Mouse (Mus musculus) kidney, postnatal 10 days (tissue): ENCODE measurements around the gene Zkscan8.
"Not testable (repeated sequence)": the region's sequence is repeated elsewhere in the genome, so short reads cannot be mapped to it uniquely, and the experiment has no call there.

Experiments used
- DNase-seq: peaks from one replicate; pipeline ENCODE4 v3.0.0; 2021; ENCODE audit warnings: mixed read lengths

The Zkscan8 gene

GRCm38 (mm10) chr13:21530781-21531201 lies at the start of gene Zkscan8:
TSS of gene Zkscan8 (minus strand) at chr13:21531120.
- DNase-seq, result peak; percentile 92

- no peak for DNase-seq
Measured at GRCm38 (mm10) chr13:21559793-21560192, 28.9 kb upstream of the Zkscan8 start, which contains the start of gene Olfr1535. TSS of gene Olfr1535 (minus strand) at chr13:21559893.

- DNase-seq, result no peak
Measured at GRCm38 (mm10) chr13:21550416-21551110, 19.6 kb upstream of the Zkscan8 start.

- no peak for DNase-seq
Measured at GRCm38 (mm10) chr13:21549487-21549886, 18.6 kb upstream of the Zkscan8 start.

GRCm38 (mm10) chr13:21542708-21543107 lies 11.8 kb upstream of the Zkscan8 start, which contains the start of gene Olfr1366:
TSS of gene Olfr1366 (minus strand) at chr13:21542808.
- no peak for DNase-seq

GRCm38 (mm10) chr13:21530136-21530535 lies 784 bp downstream of the Zkscan8 start:
- DNase-seq, result no peak

- peak; percentile 91 for DNase-seq
Measured at GRCm38 (mm10) chr13:21506221-21506649, 24.7 kb downstream of the Zkscan8 start.

- no peak for DNase-seq
Measured at GRCm38 (mm10) chr13:21502296-21502695, 28.6 kb downstream of the Zkscan8 start.

- not testable (repeated sequence) for DNase-seq
Measured at GRCm38 (mm10) chr13:21501182-21501581, 29.7 kb downstream of the Zkscan8 start, which contains the start of gene Gm11273. TSS of gene Gm11273 (minus strand) at chr13:21501418.

GRCm38 (mm10) chr13:21495080-21495479 lies 35.8 kb downstream of the Zkscan8 start, which contains the start of gene AK157302:
TSS of gene AK157302 (plus strand) at chr13:21495223.
- DNase-seq, result peak; percentile 40

GRCm38 (mm10) chr13:21492847-21493246 lies 38.1 kb downstream of the Zkscan8 start:
- DNase-seq, result no peak

- DNase-seq, result no peak
Measured at GRCm38 (mm10) chr13:21486881-21487280, 44.0 kb downstream of the Zkscan8 start.

- peak; percentile 81 for DNase-seq
Measured at GRCm38 (mm10) chr13:21478759-21479670, 51.9 kb downstream of the Zkscan8 start, which contains the start of the genes Zkscan4 and Gm10065. TSS of gene Zkscan4 (plus strand) at chr13:21478907. TSS of gene Gm10065 (minus strand) at chr13:21479441.

- DNase-seq, result no peak
Measured at GRCm38 (mm10) chr13:21472427-21472826, 58.5 kb downstream of the Zkscan8 start.

GRCm38 (mm10) chr13:21469097-21469496 lies 61.8 kb downstream of the Zkscan8 start:
- DNase-seq, result no peak

- DNase-seq, result peak; percentile 88
Measured at GRCm38 (mm10) chr13:21468061-21469019, 62.6 kb downstream of the Zkscan8 start, which contains the start of gene Nkapl. TSS of gene Nkapl (minus strand) at chr13:21468509.

- DNase-seq, result no peak
Measured at GRCm38 (mm10) chr13:21467336-21467735, 63.6 kb downstream of the Zkscan8 start.
